14 mouse cellular contexts compared by ENCODE assay signal in the genomic region with DNA sequence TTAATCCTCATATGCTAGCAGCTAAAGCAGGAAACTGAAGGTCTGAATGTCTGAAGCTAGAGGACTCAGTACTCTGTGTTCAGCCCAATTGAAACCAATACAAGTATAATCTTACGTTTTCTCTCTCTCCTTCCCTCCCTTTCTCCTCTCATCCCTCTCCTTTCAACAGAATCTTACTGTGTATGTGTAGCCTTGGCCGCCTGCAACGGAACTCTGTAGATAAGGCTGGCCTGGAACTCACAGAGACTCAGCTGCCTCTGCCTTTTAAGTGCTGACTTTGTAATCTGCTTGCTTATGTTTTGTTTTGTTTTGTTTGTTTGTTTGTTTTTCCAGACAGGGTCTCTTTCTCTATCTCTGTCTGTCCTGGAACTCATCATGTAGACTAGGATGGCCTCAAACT.
"Had no signal": no experiment of that assay in that cellular context is flagged by ENCODE, and none has a peak within 500 bp of the region (broad histone marks: within the 10 kb centered on the region; RNA-seq: fewer than 3 reads in every experiment).

No protein-coding gene starts in this region.

- H3K27ac ChIP-seq: limb, embryonic 10.5 days; limb, embryonic 13.5 days had no signal

- H3K4me2 ChIP-seq: limb, embryonic 13.5 days; midbrain, embryonic 11.5 days had no signal

- DNase-seq: kidney, adult 18-20 months; kidney, adult 9 months; kidney, postnatal 14 days; kidney, postnatal 4 days; lung, adult 2 months; lung, postnatal 14 days; lung, postnatal 4 days; midbrain, embryonic 14.5 days; thymus, adult 2 months; thymus, postnatal 14 days; thymus, postnatal 4 days had no signal

- H3K27me3 ChIP-seq: limb, embryonic 13.5 days had no signal

- H3K4me1 ChIP-seq: limb, embryonic 10.5 days had no signal

- H3K9me3 ChIP-seq: limb, embryonic 10.5 days; limb, embryonic 13.5 days had no signal

- H3K4me3 ChIP-seq: limb, embryonic 10.5 days; limb, embryonic 13.5 days had no signal

- H3K9ac ChIP-seq: limb, embryonic 13.5 days had no signal
